Mouse (Mus musculus) midbrain, embryonic 11.5 days (tissue): Measurements from ENCODE around the gene Cpn2. TPM values are rescaled to one million over a fixed set of nuclear protein-coding genes. Genes with fewer than 3 reads are reported as not detected.

Experiments used
- ATAC-seq: fragments of 200-750 bp; cut with Nextera tagmentation; 2 replicates; pipeline ENCODE4 v1.8.0; 2017; ENCODE audit warnings: moderate TSS enrichment, moderate library complexity; ENCODE audit not compliant: low FRiP score
- DNase-seq: peaks from one replicate; pipeline ENCODE4 v3.0.0; 2015; ENCODE audit warnings: low spot score; ENCODE audit errors: missing footprints
- H3K27ac ChIP-seq: fragments of 300-500 bp; sonication (generic); 2 replicates; pipeline ENCODE4 v1.5.1; 2014; ENCODE audit warnings: low read depth, low read length
- H3K27me3 ChIP-seq: fragments of 300-500 bp; sonication (generic); 2 replicates; pipeline ENCODE4 v1.6.1; 2014; ENCODE audit warnings: mild to moderate bottlenecking, low read length, moderate library complexity, mixed read lengths; ENCODE audit not compliant: control insufficient read depth, insufficient read depth
- H3K36me3 ChIP-seq: fragments of 300-500 bp; sonication (generic); 2 replicates; pipeline ENCODE4 v1.6.1; 2014; ENCODE audit warnings: mild to moderate bottlenecking, low read length, moderate library complexity, mixed read lengths; ENCODE audit not compliant: control insufficient read depth, insufficient read depth
- H3K4me1 ChIP-seq: fragments of 300-500 bp; sonication (generic); 2 replicates; pipeline ENCODE4 v1.6.1; 2014; ENCODE audit warnings: low read length; ENCODE audit not compliant: control insufficient read depth, insufficient read depth
- H3K4me2 ChIP-seq: fragments of 300-500 bp; sonication (generic); 2 replicates; pipeline ENCODE4 v1.6.1; 2014; ENCODE audit warnings: mild to moderate bottlenecking, moderate library complexity
- H3K4me3 ChIP-seq: fragments of 300-500 bp; sonication (generic); 2 replicates; pipeline ENCODE4 v1.5.1; 2014; ENCODE audit warnings: low read depth, low read length
- H3K9ac ChIP-seq: fragments of 300-500 bp; sonication (generic); 2 replicates; pipeline ENCODE4 v1.6.1; 2014; ENCODE audit warnings: low read length
- H3K9me3 ChIP-seq: fragments of 300-500 bp; sonication (generic); 2 replicates; pipeline ENCODE4 v1.6.1; 2016; ENCODE audit warnings: low read length; ENCODE audit not compliant: control insufficient read depth
- WGBS: fragments of 180-500 bp; shearing (Covaris S2); extraction: QIAGEN DNeasy Blood & Tissue Kit; methylation state at CpG from one replicate; pipeline ENCODE4 v1.1.7; 2014; 5-methylcytosine and 5-hydroxymethylcytosine counted together
- polyA plus RNA-seq: library from polyadenylated mRNA; unstranded; fragments of >200 nt; fragmentation: Nextera tagmentation; extraction: Ambion mirVana; gene quantifications from 2 replicates; pipeline ENCODE4 v1.2.1, GENCODE M21; 2014

Cpn2 gene
- polyA plus RNA-seq, 1 experiment from 2014 or later: not detected

GRCm38 (mm10) chr16:30266561-30266960, 738 bp downstream of the Cpn2 start:
- Histone ChIP-seq H3K27ac (no peak overlapping the region), H3K36me3 (no peaks in the 10 kb centered on the region), H3K9me3 (no peaks in the 10 kb centered on the region), H3K4me3 (no peak overlapping the region), H3K27me3 (no peaks in the 10 kb centered on the region), H3K4me2 (no peak overlapping the region), H3K4me1 (no peaks in the 10 kb centered on the region), H3K9ac (no peak overlapping the region)
- ATAC-seq (no peak), DNase-seq (no peak)
- WGBS: 85% methylated on average over 5 of the region's 5 CpGs

- DNase-seq (no peak), ATAC-seq (no peak)
- 82% methylated on average over 4 of the region's 4 CpGs for WGBS
- no peaks in the 10 kb centered on the region for H3K27me3 ChIP-seq
- no peaks in the 10 kb centered on the region for H3K9me3 ChIP-seq
- no peak overlapping the region for H3K9ac ChIP-seq
- H3K4me2 ChIP-seq: no peak overlapping the region
- H3K36me3 ChIP-seq: no peaks in the 10 kb centered on the region
- H3K4me3 ChIP-seq: no peak overlapping the region
- no peaks in the 10 kb centered on the region for H3K4me1 ChIP-seq
- H3K27ac ChIP-seq: no peak overlapping the region
Observed at GRCm38 (mm10) chr16:30265611-30266010, 1.7 kb downstream of the Cpn2 start.

DNA sequence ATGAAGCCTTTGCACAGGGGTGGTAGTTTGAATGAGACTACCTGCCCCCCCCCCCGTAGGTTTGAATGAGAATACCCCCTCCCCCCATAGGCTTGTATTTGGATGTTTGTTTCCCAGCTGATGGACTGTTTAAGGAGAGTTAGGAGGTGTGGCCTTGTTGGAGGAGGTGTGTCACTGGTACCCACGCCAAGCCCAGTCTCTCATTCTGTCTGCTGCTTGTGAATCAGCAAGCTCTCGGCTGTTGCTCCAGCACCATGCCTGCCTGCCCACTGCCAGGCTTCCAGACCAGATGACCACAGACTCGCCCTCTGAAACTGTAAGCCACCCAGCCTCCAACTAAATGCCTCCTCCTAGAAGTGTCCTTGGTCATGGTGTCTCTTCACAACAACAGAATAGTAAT, 4.1 kb downstream of the Cpn2 start:
- Histone ChIP-seq H3K4me1 (no peaks in the 10 kb centered on the region), H3K27me3 (no peaks in the 10 kb centered on the region), H3K4me2 (no peak overlapping the region), H3K9ac (no peak overlapping the region), H3K9me3 (no peaks in the 10 kb centered on the region), H3K27ac (no peak overlapping the region), H3K4me3 (no peak overlapping the region), H3K36me3 (no peaks in the 10 kb centered on the region)
- WGBS: 62% methylated on average over 4 of the region's 4 CpGs
- ATAC-seq (0 out of 2 replicates have a peak, but pooled peaks have one; percentile 16), DNase-seq (no peak)

DNA sequence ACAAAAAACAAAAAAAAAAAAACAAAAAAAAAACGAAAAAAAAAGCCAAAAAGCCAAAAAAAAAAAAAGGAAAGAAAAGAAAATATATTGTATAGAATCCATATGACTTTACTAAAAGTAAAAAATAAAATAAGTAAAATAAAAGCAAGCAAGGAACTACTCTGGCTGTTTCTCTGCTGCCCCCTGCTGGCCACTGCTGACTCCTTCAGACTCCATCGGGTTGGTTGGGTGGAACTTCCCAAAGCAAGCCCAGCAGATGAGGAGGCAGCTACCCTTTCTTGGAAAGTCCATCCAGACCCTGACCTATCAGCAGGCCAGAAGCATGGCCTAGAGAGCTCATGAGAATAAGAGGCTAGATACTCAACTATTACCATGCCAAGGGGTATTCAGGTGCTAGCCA, 4.6 kb downstream of the Cpn2 start:
- WGBS: 2% methylated on average over 2 of the region's 2 CpGs
- no peaks in the 10 kb centered on the region for H3K36me3 ChIP-seq

GRCm38 (mm10) chr16:30262157-30262556, 5.1 kb downstream of the Cpn2 start:
- H3K4me2 ChIP-seq: no peak overlapping the region
- H3K27ac ChIP-seq: no peak overlapping the region
- WGBS: 93% methylated on average over 10 of the region's 10 CpGs
- no peaks in the 10 kb centered on the region for H3K4me1 ChIP-seq
- H3K27me3 ChIP-seq: no peaks in the 10 kb centered on the region
- H3K36me3 ChIP-seq: no peaks in the 10 kb centered on the region
- no peak overlapping the region for H3K4me3 ChIP-seq
- H3K9me3 ChIP-seq: no peaks in the 10 kb centered on the region
- ATAC-seq (no peak), DNase-seq (no peak)
- no peak overlapping the region for H3K9ac ChIP-seq

More for the DNA sequence above, 4.6 kb downstream of the Cpn2 start:
- Histone ChIP-seq H3K4me2 (no peak overlapping the region), H3K4me3 (no peak overlapping the region), H3K27ac (no peak overlapping the region), H3K9ac (no peak overlapping the region), H3K27me3 (no peaks in the 10 kb centered on the region), H3K4me1 (no peaks in the 10 kb centered on the region), H3K9me3 (no peaks in the 10 kb centered on the region)
- DNase-seq (peak; percentile 97), ATAC-seq (0 out of 2 replicates have a peak, but pooled peaks have one; percentile 48)

DNA sequence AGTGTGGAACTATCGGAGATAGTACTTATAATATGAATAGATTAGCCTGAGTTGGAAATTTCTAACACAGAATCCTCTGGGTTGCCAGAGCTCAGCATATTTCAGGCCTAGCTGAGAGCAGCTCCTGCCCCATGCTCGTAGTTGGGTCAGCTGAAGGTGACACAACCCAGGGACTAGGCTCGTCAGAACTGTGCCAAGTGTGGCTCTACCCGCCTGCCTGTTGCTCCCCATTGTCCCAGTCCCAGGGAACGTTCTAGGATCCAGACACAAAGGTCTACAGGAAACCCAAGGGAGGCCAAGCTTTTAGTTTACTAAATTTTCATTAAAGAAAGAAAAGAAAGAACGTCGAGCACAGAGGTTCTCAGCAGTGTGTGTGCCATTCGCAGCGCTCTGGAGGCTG, 6.0 kb downstream of the Cpn2 start:
- Histone ChIP-seq H3K4me1 (no peaks in the 10 kb centered on the region), H3K27me3 (no peaks in the 10 kb centered on the region), H3K27ac (no peak overlapping the region), H3K4me2 (no peak overlapping the region), H3K9ac (no peak overlapping the region), H3K9me3 (no peaks in the 10 kb centered on the region), H3K36me3 (no peaks in the 10 kb centered on the region), H3K4me3 (no peak overlapping the region)
- ATAC-seq (no peak), DNase-seq (no peak)
- 91% methylated on average over 9 of the region's 9 CpGs for WGBS

- H3K9me3 ChIP-seq: no peaks in the 10 kb centered on the region
- 91% methylated on average over 15 of the region's 15 CpGs for WGBS
- no peak overlapping the region for H3K4me3 ChIP-seq
- DNase-seq (no peak), ATAC-seq (no peak)
- H3K27ac ChIP-seq: no peak overlapping the region
- no peaks in the 10 kb centered on the region for H3K27me3 ChIP-seq
- H3K9ac ChIP-seq: no peak overlapping the region
- no peak overlapping the region for H3K4me2 ChIP-seq
- H3K36me3 ChIP-seq: no peaks in the 10 kb centered on the region
- no peaks in the 10 kb centered on the region for H3K4me1 ChIP-seq
Observed at GRCm38 (mm10) chr16:30260012-30260635, 7.2 kb downstream of the Cpn2 start.

- Histone ChIP-seq H3K9me3 (no peaks in the 10 kb centered on the region), H3K27ac (no peak overlapping the region), H3K9ac (no peak overlapping the region), H3K27me3 (no peaks in the 10 kb centered on the region), H3K4me2 (no peak overlapping the region), H3K36me3 (no peaks in the 10 kb centered on the region), H3K4me3 (no peak overlapping the region), H3K4me1 (no peaks in the 10 kb centered on the region)
- ATAC-seq: no peak
- no peak for DNase-seq
- WGBS: 86% methylated on average over 10 of the region's 10 CpGs
Observed at GRCm38 (mm10) chr16:30259444-30259843, 7.9 kb downstream of the Cpn2 start.

GRCm38 (mm10) chr16:30258441-30258840, 8.9 kb downstream of the Cpn2 start:
- no peak overlapping the region for H3K9ac ChIP-seq
- no peaks in the 10 kb centered on the region for H3K27me3 ChIP-seq
- WGBS: 86% methylated on average over 7 of the region's 7 CpGs
- no peak overlapping the region for H3K27ac ChIP-seq
- H3K4me3 ChIP-seq: no peak overlapping the region
- H3K9me3 ChIP-seq: no peaks in the 10 kb centered on the region
- H3K4me2 ChIP-seq: no peak overlapping the region
- H3K36me3 ChIP-seq: no peaks in the 10 kb centered on the region
- ATAC-seq (no peak), DNase-seq (no peak)
- no peaks in the 10 kb centered on the region for H3K4me1 ChIP-seq
